Mouse (Mus musculus): ENCODE data around the gene Hist1h1d. TPM values are rescaled to one million over a fixed set of nuclear protein-coding genes. Genes with fewer than 3 reads are reported as not detected.
"Not testable (repeated sequence)": the region's sequence is repeated elsewhere in the genome, so short reads cannot be mapped to it uniquely, and the experiment has no call there.

Hist1h1d gene
- polyA plus RNA-seq, 1 experiment from 2014 or later = 0.17 TPM

- H3K4me3 ChIP-seq (replicated peaks; ENCODE audit: low read length) = peak overlapping the region; percentile 44
- ATAC-seq (ENCODE audit: low FRiP score) (no peak), DNase-seq (ENCODE audit: low spot score) (peak; percentile 59)
- no peaks in the 10 kb centered on the region for H3K9me3 ChIP-seq (ENCODE audit: control insufficient read depth, low read length)
- H3K4me2 ChIP-seq (replicated peaks) = peak overlapping the region; percentile 63
- H3K4me1 ChIP-seq (replicated peaks; ENCODE audit: control insufficient read depth, insufficient read depth, low read length) = peaks cover 10% of the 10 kb centered on the region
- WGBS = 2% methylated on average over 10 of the region's 10 CpGs
- no peak overlapping the region for H3K27ac ChIP-seq
- H3K36me3 ChIP-seq (replicated peaks; ENCODE audit: control insufficient read depth, insufficient read depth) = no peaks in the 10 kb centered on the region
- H3K9ac ChIP-seq = no peak overlapping the region
- no peaks in the 10 kb centered on the region for H3K27me3 ChIP-seq (ENCODE audit: control insufficient read depth, insufficient read depth, low read length)
These were observed 27.2 kb upstream of the Hist1h1d start for GRCm38 (mm10) chr13:23525901-23526300.

GRCm38 (mm10) chr13:23526312-23526711 lies 26.8 kb upstream of the Hist1h1d start:
- Histone ChIP-seq H3K4me2 (replicated peaks) (peak overlapping the region; percentile 63), H3K9me3 (ENCODE audit: control insufficient read depth, low read length) (no peaks in the 10 kb centered on the region), H3K4me1 (replicated peaks; ENCODE audit: control insufficient read depth, insufficient read depth, low read length) (peaks cover 8% of the 10 kb centered on the region), H3K27me3 (ENCODE audit: control insufficient read depth, insufficient read depth, low read length) (no peaks in the 10 kb centered on the region), H3K9ac (peak overlapping the region; percentile 63), H3K27ac (peak overlapping the region; percentile 77), H3K4me3 (replicated peaks; ENCODE audit: low read length) (peak overlapping the region; percentile 44), H3K36me3 (replicated peaks; ENCODE audit: control insufficient read depth, insufficient read depth) (no peaks in the 10 kb centered on the region)
- under 1% methylated on average over 17 of the region's 17 CpGs for WGBS
- DNase-seq (ENCODE audit: low spot score) (peak; percentile 100), ATAC-seq (ENCODE audit: low FRiP score) (peak; percentile 70)

GRCm38 (mm10) chr13:23529005-23529404 lies 24.1 kb upstream of the Hist1h1d start:
- no peaks in the 10 kb centered on the region for H3K27me3 ChIP-seq (ENCODE audit: control insufficient read depth, insufficient read depth, low read length)
- H3K9ac ChIP-seq = no peak overlapping the region
- no peak for DNase-seq (ENCODE audit: low spot score)
- peak overlapping the region; percentile 55 for H3K4me2 ChIP-seq (replicated peaks)
- no peak overlapping the region for H3K27ac ChIP-seq
- no peaks in the 10 kb centered on the region for H3K9me3 ChIP-seq (ENCODE audit: control insufficient read depth, low read length)
- H3K4me3 ChIP-seq (replicated peaks; ENCODE audit: low read length) = 0 out of 2 replicates have a peak overlapping the region, but pooled peaks have one; percentile 3
- ATAC-seq (ENCODE audit: low FRiP score) = no peak
- H3K36me3 ChIP-seq (replicated peaks; ENCODE audit: control insufficient read depth, insufficient read depth) = no peaks in the 10 kb centered on the region
- 60% methylated on average over 5 of the region's 5 CpGs for WGBS
- peaks cover 23% of the 10 kb centered on the region for H3K4me1 ChIP-seq (replicated peaks; ENCODE audit: control insufficient read depth, insufficient read depth, low read length)

GRCm38 (mm10) chr13:23529480-23530165 lies 23.4 kb upstream of the Hist1h1d start:
- 34% methylated on average over 2 of the region's 2 CpGs for WGBS
- Histone ChIP-seq H3K27me3 (ENCODE audit: control insufficient read depth, insufficient read depth, low read length) (no peaks in the 10 kb centered on the region), H3K4me3 (replicated peaks; ENCODE audit: low read length) (peak overlapping the region; percentile 49), H3K4me2 (replicated peaks) (peak overlapping the region; percentile 55), H3K4me1 (replicated peaks; ENCODE audit: control insufficient read depth, insufficient read depth, low read length) (peaks cover 27% of the 10 kb centered on the region), H3K9me3 (ENCODE audit: control insufficient read depth, low read length) (no peaks in the 10 kb centered on the region), H3K27ac (peak overlapping the region; percentile 95), H3K36me3 (replicated peaks; ENCODE audit: control insufficient read depth, insufficient read depth) (no peaks in the 10 kb centered on the region), H3K9ac (peak overlapping the region; percentile 84)
- ATAC-seq (ENCODE audit: low FRiP score) (no peak), DNase-seq (ENCODE audit: low spot score) (no peak)

GRCm38 (mm10) chr13:23530181-23530900 lies 22.7 kb upstream of the Hist1h1d start:
- Histone ChIP-seq H3K4me2 (replicated peaks) (peak overlapping the region; percentile 55), H3K4me3 (replicated peaks; ENCODE audit: low read length) (peak overlapping the region; percentile 49), H3K9me3 (ENCODE audit: control insufficient read depth, low read length) (no peaks in the 10 kb centered on the region), H3K36me3 (replicated peaks; ENCODE audit: control insufficient read depth, insufficient read depth) (no peaks in the 10 kb centered on the region), H3K27me3 (ENCODE audit: control insufficient read depth, insufficient read depth, low read length) (no peaks in the 10 kb centered on the region), H3K9ac (peak overlapping the region; percentile 84), H3K27ac (peak overlapping the region; percentile 95), H3K4me1 (replicated peaks; ENCODE audit: control insufficient read depth, insufficient read depth, low read length) (peaks cover 29% of the 10 kb centered on the region)
- ATAC-seq (ENCODE audit: low FRiP score) (no peak), DNase-seq (ENCODE audit: low spot score) (peak; percentile 84)
- under 1% methylated on average over 20 of the region's 20 CpGs for WGBS

- Histone ChIP-seq H3K36me3 (replicated peaks; ENCODE audit: control insufficient read depth, insufficient read depth) (no peaks in the 10 kb centered on the region), H3K9me3 (ENCODE audit: control insufficient read depth, low read length) (no peaks in the 10 kb centered on the region), H3K4me3 (replicated peaks; ENCODE audit: low read length) (peak within 1 kb of the TSS; percentile 49), H3K4me2 (replicated peaks) (peak within 1 kb of the TSS; percentile 55), H3K4me1 (replicated peaks; ENCODE audit: control insufficient read depth, insufficient read depth, low read length) (peaks cover 29% of the 10 kb centered on the region), H3K27ac (peak within 1 kb of the TSS; percentile 95), H3K9ac (peak within 1 kb of the TSS; percentile 84), H3K27me3 (ENCODE audit: control insufficient read depth, insufficient read depth, low read length) (no peaks in the 10 kb centered on the region)
- WGBS = under 1% methylated on average over 52 of the region's 70 CpGs
- ATAC-seq (ENCODE audit: low FRiP score) = peak; percentile 87
- DNase-seq (ENCODE audit: low spot score) = peak; percentile 100
These were observed 21.9 kb upstream of the Hist1h1d start, which contains the start of gene Hist1h4h for GRCm38 (mm10) chr13:23530901-23531875. Gene Hist1h4h, plus strand, starts transcription at chr13:23531050.

GRCm38 (mm10) chr13:23532262-23533075 lies 20.6 kb upstream of the Hist1h1d start:
- no peaks in the 10 kb centered on the region for H3K9me3 ChIP-seq (ENCODE audit: control insufficient read depth, low read length)
- peak overlapping the region; percentile 95 for H3K27ac ChIP-seq
- ATAC-seq (ENCODE audit: low FRiP score) = no peak
- no peaks in the 10 kb centered on the region for H3K27me3 ChIP-seq (ENCODE audit: control insufficient read depth, insufficient read depth, low read length)
- H3K9ac ChIP-seq = peak overlapping the region; percentile 84
- H3K4me1 ChIP-seq (replicated peaks; ENCODE audit: control insufficient read depth, insufficient read depth, low read length) = peaks cover 29% of the 10 kb centered on the region
- no peak for DNase-seq (ENCODE audit: low spot score)
- H3K4me2 ChIP-seq (replicated peaks) = peak overlapping the region; percentile 55
- WGBS = 24% methylated on average over 9 of the region's 9 CpGs
- H3K4me3 ChIP-seq (replicated peaks; ENCODE audit: low read length) = peak overlapping the region; percentile 49
- no peaks in the 10 kb centered on the region for H3K36me3 ChIP-seq (replicated peaks; ENCODE audit: control insufficient read depth, insufficient read depth)

GRCm38 (mm10) chr13:23533560-23534367 lies 19.3 kb upstream of the Hist1h1d start, which contains the start of gene Hist1h2af:
Gene Hist1h2af, plus strand, starts transcription at chr13:23533906.
- peak within 1 kb of the TSS; percentile 84 for H3K9ac ChIP-seq
- H3K27ac ChIP-seq = peak within 1 kb of the TSS; percentile 71
- not testable (repeated sequence) for H3K27me3 ChIP-seq (ENCODE audit: control insufficient read depth, insufficient read depth, low read length); H3K9me3 ChIP-seq (ENCODE audit: control insufficient read depth, low read length); H3K36me3 ChIP-seq (replicated peaks; ENCODE audit: control insufficient read depth, insufficient read depth)
- H3K4me1 ChIP-seq (replicated peaks; ENCODE audit: control insufficient read depth, insufficient read depth, low read length) = peaks cover 29% of the 10 kb centered on the region
- peak; percentile 44 for ATAC-seq (ENCODE audit: low FRiP score)
- DNase-seq (ENCODE audit: low spot score) = peak; percentile 88
- peak within 1 kb of the TSS; percentile 55 for H3K4me2 ChIP-seq (replicated peaks)
- WGBS = under 1% methylated on average over 24 of the region's 53 CpGs
- H3K4me3 ChIP-seq (replicated peaks; ENCODE audit: low read length) = peak within 1 kb of the TSS; percentile 35

Data from hindbrain, embryonic 14.5 days (tissue).